Mouse (Mus musculus) testis, postnatal 14 days (tissue): ENCODE measurements around the gene Usp36.
A peak's percentile ranks its signal among the peaks of the same experiment; 100 is the strongest.

ENCODE experiments used
- DNase-seq: peaks from one replicate; pipeline ENCODE4 v3.0.0; 2021; ENCODE audit warnings: low spot score

Usp36 gene

DNA sequence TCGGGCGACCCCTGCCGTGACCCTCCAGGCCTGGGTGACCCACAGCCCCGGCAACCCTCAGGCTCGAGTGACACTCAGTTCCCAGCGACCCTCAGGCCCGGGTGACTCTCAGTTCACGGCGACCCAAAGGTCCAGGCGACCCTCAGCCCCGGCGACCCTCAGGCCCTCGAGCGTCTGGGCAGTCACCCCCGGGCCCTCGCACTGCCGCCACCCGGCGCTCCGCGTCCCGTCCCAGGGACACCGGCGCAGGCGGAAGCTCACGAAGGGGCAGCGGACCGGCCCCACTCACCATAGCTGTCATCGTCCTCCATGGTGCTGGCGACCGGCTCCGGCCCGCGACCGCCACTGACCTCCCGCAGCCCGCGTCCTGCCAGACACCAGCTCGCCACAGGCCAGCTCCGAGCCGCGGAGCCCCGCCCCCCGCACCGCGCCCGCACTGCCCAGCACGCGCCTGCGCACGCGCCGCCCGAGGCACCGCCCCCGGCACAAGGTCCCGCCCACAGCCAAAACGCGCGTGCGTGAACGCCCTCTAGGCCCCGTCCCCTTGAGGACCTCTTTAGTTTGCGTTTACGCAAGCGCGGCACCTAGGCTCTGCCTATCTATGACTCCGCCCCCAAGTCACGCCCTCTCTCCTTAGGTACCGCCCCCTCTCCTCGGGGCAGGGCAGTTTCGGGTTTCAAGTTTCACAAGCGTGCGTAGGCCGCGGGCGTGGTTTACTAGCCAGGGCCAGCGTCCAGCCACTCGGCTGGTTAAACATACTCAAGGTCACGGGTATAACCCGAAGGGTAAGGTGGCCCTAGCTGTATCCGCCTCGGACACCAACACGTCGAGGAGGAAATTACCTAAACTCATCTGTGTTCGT, 41.7 kb downstream of the Usp36 start, which contains the start of gene Cyth1:
Gene Cyth1 (minus strand): TSS at position 443 of the 862 bp plus-strand sequence.
- peak; percentile 99 for DNase-seq

- DNase-seq = peak; percentile 64
Measured at GRCm38 (mm10) chr11:118247359-118248095, 42.5 kb downstream of the Usp36 start.

DNA sequence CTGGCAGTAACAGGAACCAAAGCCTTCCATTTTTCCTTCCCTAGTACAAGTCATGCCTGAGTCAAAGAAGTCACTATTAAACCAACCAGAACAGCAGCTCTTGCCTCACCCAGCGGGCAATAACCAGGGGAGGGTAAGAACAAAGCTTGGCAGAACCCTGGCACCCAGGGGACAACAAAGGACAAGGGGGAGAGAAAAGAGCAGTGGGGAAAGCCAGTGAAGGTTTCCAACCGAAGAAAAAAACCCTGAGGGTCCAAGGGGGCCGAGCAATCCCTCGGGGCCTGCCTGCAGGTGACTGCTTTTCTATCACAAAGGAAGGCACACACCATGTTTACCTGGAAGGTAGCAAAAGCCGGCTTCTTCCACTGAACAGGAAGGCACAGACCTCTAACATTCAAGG, 43.3 kb downstream of the Usp36 start:
- DNase-seq = no peak

DNA sequence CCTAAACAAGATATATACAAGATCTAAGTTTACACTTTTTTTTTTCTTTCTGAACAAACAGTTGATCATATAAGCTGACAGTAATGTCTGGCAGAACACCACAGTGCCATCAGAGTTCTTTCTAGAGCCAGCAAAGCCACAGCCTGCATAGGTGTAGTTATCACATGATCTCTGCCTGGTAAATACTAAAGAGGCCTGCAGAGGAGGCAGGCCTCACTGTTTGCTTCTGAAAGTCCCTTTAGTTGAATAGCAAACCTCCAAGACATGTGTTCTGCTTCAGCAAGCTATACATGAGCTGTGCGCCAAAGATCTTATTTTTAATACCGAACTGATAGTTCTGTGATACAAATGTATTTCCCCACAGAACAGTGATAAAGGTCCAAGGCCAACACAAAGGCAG, 44.9 kb downstream of the Usp36 start:
- no peak for DNase-seq

DNA sequence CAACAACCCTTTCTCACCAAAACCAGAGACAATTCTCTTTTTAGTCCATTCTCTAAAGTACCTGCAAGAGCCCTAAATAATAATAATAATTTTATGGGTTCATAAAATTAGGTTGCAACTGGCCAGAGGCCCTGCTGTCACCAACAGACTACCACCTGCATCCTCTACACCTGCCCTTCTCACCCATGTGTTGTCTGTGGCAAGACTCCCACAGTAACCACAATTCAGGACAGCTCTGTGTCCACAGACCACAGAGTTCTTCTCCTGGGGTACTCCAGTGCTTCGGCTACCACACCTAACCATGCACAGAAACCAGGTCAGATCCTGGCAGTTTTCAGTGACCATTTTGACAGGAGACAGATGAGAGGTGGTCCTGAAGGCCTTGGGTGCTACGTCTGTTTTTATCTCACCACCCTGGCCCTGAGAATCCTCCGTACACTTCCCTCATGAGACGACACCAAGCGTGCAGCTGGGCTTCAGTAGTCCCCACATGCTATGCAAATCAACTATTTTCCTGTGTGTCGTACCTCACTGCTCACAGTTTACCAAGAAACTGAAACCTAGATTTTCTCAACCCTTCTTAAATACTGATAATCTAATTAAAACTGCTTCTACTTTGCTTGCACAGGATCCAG, 46.3 kb downstream of the Usp36 start:
- no peak for DNase-seq

- DNase-seq = no peak
Measured at GRCm38 (mm10) chr11:118242506-118242905, 47.5 kb downstream of the Usp36 start.

DNA sequence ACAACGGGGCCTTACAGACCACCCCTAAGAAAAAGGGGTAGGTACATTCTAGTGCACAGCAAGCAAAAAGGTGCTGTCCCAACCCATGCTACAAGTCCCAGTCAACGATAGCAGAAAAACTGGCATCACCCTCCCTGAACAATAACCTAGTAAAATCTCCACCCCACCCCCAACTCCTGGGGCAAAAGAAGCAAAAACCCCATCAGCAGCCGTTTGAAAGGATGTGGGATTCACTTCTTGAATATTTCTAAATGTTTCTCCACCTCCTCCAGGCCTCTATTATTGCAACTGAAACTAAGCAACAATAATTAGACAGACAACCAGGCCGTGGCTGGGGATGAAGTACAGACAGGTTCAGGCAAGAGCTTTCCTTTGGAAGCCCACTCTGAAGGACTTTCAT, 49.7 kb downstream of the Usp36 start:
- no peak for DNase-seq

- DNase-seq = no peak
Measured at GRCm38 (mm10) chr11:118239281-118240198, 50.5 kb downstream of the Usp36 start.

GRCm38 (mm10) chr11:118236520-118237190, 53.4 kb downstream of the Usp36 start:
- no peak for DNase-seq

- DNase-seq = no peak
Measured at GRCm38 (mm10) chr11:118234929-118235328, 55.1 kb downstream of the Usp36 start.

- DNase-seq = no peak
Measured at GRCm38 (mm10) chr11:118234500-118234899, 55.5 kb downstream of the Usp36 start.

- DNase-seq = no peak
Measured at GRCm38 (mm10) chr11:118233924-118234323, 56.1 kb downstream of the Usp36 start.

DNA sequence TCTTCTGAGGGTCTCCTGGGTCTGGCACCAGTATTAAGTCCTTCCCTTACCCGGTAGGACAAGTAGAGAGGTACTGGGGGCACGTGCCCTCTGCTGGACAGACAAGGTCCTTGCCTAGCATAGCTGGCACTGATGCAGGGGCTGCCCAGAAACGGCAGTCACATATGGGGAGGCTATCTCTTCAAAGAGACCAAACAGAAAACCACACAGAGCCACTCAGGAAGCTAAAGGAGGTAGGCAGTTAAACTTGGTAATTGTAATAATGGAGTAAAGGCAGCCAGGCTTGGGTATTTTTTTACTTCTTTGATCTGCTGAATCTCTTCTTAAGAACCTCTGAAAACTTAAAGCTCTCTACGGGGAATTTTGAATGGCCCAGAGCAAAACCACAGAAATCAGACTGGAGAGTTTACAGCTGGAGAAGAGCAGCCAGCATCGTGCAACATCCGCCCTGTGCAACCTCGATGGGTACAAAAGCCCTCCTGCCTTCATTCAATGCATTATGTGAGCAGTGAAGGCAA, 57.7 kb downstream of the Usp36 start:
- DNase-seq = no peak

- DNase-seq = no peak
Measured at GRCm38 (mm10) chr11:118229941-118230340, 60.1 kb downstream of the Usp36 start.

DNA sequence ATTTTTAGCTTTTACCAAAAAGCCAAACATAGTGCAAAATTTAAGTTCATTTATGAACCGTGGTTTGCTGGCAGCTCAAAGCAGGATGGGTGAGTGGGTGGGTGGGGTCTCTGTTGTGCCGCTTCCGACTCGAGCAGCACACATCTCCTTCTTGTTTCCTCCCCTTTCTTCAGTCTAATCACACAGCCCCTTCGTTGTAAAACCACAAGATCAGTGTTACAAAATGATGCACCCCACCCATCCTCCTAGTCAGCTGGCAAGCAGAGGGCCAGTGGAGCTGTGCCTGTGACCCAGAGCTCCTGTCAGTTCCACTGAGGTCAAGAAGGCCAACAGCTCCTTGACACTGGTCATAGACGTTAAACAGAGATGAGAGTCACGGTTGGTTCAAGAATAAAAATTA, 62.4 kb downstream of the Usp36 start:
- DNase-seq = no peak

DNA sequence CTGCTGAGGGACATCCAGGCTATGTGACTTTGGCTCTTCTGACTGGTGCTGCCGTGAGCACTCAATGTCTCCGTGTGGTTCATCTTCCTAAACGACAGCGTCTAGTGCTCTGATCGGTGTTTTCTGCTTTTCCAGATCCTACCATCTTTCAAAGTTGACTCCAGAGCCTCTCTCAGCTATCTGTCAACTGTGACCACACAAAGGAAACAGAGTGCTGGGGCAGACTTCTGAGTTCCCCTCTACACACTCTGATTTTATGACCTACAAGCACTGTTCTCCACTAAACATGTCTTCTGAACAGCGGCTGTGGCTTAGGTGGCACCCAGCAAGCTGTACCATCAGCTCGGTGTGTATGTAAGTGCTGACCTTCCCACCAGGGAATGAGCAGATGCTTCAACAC, 63.2 kb downstream of the Usp36 start:
- no peak for DNase-seq

DNA sequence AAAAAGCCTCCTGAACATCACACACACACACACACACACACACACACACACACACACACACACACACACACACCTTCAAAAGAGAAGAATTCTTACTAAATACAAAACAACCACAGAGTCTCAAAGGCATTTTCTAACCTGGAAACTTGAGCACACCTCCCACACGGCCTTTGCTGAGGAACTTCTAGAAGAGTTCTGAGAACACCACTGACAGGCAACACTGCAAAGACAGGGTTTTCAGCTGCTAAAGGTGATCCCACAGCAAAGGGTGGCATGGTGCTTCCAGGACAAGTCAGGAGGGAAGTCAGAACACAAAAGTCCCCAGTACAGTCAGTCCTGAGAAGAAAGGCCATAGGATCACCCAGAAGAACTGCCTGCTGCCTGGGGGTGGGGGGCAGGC, 64.2 kb downstream of the Usp36 start:
- no peak for DNase-seq

DNA sequence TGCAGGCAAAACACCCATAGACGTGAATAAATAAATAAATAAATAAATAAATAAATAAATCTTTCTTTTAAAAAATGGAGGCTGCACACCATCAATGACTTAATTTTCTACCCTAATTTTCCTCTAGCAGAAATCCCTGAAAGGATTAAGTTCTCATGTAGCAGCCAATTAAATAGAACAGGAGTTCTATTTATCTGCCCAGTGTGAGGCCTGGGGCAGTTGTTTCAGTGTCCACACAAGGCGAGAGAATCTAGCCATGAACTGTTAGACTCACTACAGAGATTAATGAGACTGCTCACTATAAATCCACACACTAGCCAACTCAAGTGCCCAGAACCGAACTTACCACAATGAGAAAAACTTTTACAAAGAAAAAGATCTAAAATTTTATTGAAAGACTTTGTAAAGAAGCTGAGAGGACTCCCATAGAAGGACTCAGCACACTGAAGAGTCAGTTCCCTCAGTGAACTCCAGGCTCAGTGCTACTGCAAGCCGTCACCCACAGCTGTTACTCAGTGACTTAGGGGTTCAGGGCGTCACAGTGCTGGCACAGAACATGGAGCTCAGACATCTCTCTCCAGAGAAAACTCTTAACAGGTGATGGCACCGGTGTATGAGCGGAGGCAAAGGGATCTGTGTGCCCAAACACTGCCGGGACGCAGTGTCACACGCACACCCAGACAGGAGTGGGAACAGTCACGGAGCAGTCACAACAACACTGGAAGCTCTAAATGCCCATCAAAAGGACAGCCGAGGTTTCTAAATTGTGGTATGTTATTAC, 64.8 kb downstream of the Usp36 start:
- DNase-seq = no peak

DNA sequence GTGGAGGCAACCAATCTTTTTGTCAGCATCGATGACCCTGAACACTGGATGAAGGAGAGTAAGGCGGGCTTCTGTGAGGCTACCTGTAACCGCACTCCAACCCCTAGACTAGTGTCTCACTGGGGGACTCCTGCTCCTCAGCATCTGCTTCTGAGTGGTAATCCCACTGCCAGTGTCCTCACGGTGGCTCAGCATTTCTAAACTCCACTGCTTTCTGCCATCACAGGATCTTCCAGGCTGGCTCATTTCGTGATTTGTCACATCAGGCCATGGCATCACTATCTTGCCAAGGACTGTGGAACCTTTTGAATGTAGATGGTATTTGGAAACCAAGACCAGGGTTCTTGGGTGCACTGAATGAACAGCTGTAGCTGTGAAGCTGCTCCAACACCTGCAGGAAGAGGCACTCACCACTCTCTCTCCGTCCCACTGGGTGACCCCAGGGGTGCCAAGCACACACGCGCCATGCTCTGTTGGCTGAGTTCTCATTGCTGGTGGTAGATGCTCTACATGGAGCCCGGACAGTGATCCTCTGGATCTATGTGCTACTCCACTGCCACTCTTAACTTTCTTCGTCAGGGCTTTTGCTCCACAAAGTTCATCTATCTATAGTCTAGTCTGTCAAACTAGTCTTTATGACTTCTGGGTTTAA, 66.5 kb downstream of the Usp36 start:
- DNase-seq = no peak

GRCm38 (mm10) chr11:118222917-118223316, 67.1 kb downstream of the Usp36 start:
- DNase-seq = no peak
